Mouse (Mus musculus) liver, embryonic 15.5 days (tissue): ENCODE results near the gene Ubald1. TPM values are rescaled to one million over a fixed set of nuclear protein-coding genes. Genes with fewer than 3 reads are reported as not detected.

ENCODE experiments used
- ATAC-seq: fragments of 200-750 bp; cut with Nextera tagmentation; 2 replicates; pipeline ENCODE4 v1.8.0; 2017; ENCODE audit warnings: moderate number of reproducible peaks, mild to moderate bottlenecking, moderate library complexity; ENCODE audit not compliant: insufficient read depth
- H3K27ac ChIP-seq: fragments of 300-500 bp; sonication (generic); replicated peaks from 2 replicates; pipeline ENCODE4 v1.5.1; 2015; ENCODE audit warnings: mild to moderate bottlenecking, inconsistent platforms
- H3K27me3 ChIP-seq: fragments of 300-500 bp; sonication (generic); 2 replicates; pipeline ENCODE4 v1.6.1; 2015; ENCODE audit warnings: mild to moderate bottlenecking, inconsistent platforms
- H3K36me3 ChIP-seq: fragments of 300-500 bp; sonication (generic); replicated peaks from 2 replicates; pipeline ENCODE4 v1.6.1; 2015; ENCODE audit warnings: moderate library complexity, mild to moderate bottlenecking, inconsistent platforms
- H3K4me1 ChIP-seq: fragments of 300-500 bp; sonication (generic); replicated peaks from 2 replicates; pipeline ENCODE4 v1.6.1; 2015; ENCODE audit warnings: inconsistent platforms
- H3K4me2 ChIP-seq: fragments of 300-500 bp; sonication (generic); 2 replicates; pipeline ENCODE4 v1.6.1; 2015; ENCODE audit warnings: moderate library complexity, mild to moderate bottlenecking, inconsistent platforms
- H3K4me3 ChIP-seq: fragments of 300-500 bp; sonication (generic); replicated peaks from 2 replicates; pipeline ENCODE4 v1.5.1; 2015; ENCODE audit warnings: mild to moderate bottlenecking, inconsistent platforms
- H3K9ac ChIP-seq: fragments of 300-500 bp; sonication (generic); 2 replicates; pipeline ENCODE4 v1.6.1; 2015; ENCODE audit warnings: moderate library complexity, mild to moderate bottlenecking, inconsistent platforms
- H3K9me3 ChIP-seq: fragments of 300-500 bp; sonication (generic); replicated peaks from 2 replicates; pipeline ENCODE4 v1.6.1; 2016; ENCODE audit warnings: inconsistent platforms
- WGBS: fragments of 180-500 bp; shearing (Covaris S2); methylation state at CpG from one replicate; pipeline ENCODE4 v1.1.7; 2015; ENCODE audit warnings: mixed read lengths; ENCODE audit not compliant: insufficient replicate concordance; 5-methylcytosine and 5-hydroxymethylcytosine counted together
- polyA plus RNA-seq: library from polyadenylated mRNA; unstranded; fragments of >200 nt; fragmentation: Nextera tagmentation; extraction: Ambion mirVana; gene quantifications from 2 replicates; pipeline ENCODE4 v1.2.1, GENCODE M21; 2015

Ubald1 gene
- 10.6 and 11.5 TPM in 2 replicates for polyA plus RNA-seq

- no peaks in the 10 kb centered on the region for H3K9me3 ChIP-seq
- H3K4me1 ChIP-seq: peaks cover 64% of the 10 kb centered on the region
- no peaks in the 10 kb centered on the region for H3K27me3 ChIP-seq
- under 1% methylated on average over 48 of the region's 48 CpGs for WGBS
- peaks cover 9% of the 10 kb centered on the region; the same call in 1 of the 2 replicates for H3K36me3 ChIP-seq
- H3K4me2 ChIP-seq: peak within 1 kb of the TSS; percentile 92
- peak within 1 kb of the TSS; percentile 98 for H3K27ac ChIP-seq
- ATAC-seq: peak; percentile 79
- H3K4me3 ChIP-seq: peak within 1 kb of the TSS; percentile 88
- peak within 1 kb of the TSS; percentile 85 for H3K9ac ChIP-seq
Measured at GRCm38 (mm10) chr16:4880136-4880825, at the start of gene Ubald1. Ubald1 (minus strand) TSS chr16:4880315.

GRCm38 (mm10) chr16:4928474-4928873 lies 48.4 kb upstream of the Ubald1 start:
- Histone ChIP-seq H3K36me3 (peaks cover 80% of the 10 kb centered on the region), H3K9ac (no peak overlapping the region), H3K4me2 (no peak overlapping the region), H3K9me3 (no peaks in the 10 kb centered on the region), H3K4me1 (peaks cover 21% of the 10 kb centered on the region), H3K4me3 (no peak overlapping the region), H3K27ac (peak overlapping the region; percentile 29; the same call in 1 of the 2 replicates), H3K27me3 (no peaks in the 10 kb centered on the region)
- WGBS: 49% methylated on average over 2 of the region's 2 CpGs
- ATAC-seq: peak; percentile 26; the same call in 1 of the 2 replicates

DNA sequence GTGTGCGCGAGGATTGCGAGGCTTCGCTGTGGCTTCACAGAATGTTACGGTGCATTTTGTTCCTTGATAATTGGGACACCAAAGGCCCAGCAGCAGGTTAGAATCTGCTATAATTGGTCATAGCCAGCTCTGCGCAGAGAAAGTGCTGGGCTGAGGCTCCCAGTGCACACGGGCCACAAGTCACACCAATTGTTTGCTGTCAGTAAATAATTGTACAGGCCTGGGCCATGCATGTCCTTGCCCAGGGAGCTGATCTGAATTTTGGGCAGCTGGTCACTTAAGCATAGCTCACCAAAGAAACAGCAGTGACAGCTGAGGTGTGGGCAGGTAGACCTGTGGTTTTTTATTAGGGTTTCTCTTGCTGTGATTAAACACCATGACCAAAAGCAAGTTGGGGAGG lies 47.9 kb upstream of the Ubald1 start:
- ATAC-seq: peak; percentile 55; the same call in 1 of the 2 replicates
- H3K4me2 ChIP-seq: no peak overlapping the region
- H3K4me3 ChIP-seq: no peak overlapping the region
- H3K9me3 ChIP-seq: no peaks in the 10 kb centered on the region
- 79% methylated on average over 7 of the region's 7 CpGs for WGBS
- H3K4me1 ChIP-seq: peaks cover 21% of the 10 kb centered on the region
- H3K27ac ChIP-seq: peak overlapping the region; percentile 38
- peaks cover 80% of the 10 kb centered on the region for H3K36me3 ChIP-seq
- H3K27me3 ChIP-seq: no peaks in the 10 kb centered on the region
- H3K9ac ChIP-seq: no peak overlapping the region

DNA sequence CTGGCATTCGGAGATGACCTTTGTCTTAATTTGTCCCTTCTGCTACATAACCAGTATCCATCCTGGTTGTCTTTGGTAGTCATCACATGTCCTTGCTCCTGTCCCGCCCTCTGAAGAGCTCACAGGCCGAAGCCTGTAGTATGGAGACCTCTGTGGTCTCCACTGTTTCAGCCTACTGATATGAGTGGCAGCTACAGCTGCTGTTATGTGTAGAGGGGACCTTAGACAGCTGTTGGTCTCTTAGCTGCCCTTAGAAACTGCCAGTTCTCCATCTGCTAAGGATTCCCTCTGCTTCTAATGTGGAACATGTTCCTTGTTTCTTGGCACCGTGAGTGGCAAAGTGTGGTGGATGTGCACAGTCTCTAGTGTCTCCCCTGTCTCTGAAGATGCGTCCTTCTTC lies 43.9 kb upstream of the Ubald1 start:
- Histone ChIP-seq H3K9me3 (no peaks in the 10 kb centered on the region), H3K4me1 (peaks cover 9% of the 10 kb centered on the region), H3K9ac (no peak overlapping the region), H3K4me3 (no peak overlapping the region), H3K36me3 (peaks cover 62% of the 10 kb centered on the region), H3K27me3 (no peaks in the 10 kb centered on the region), H3K4me2 (no peak overlapping the region), H3K27ac (no peak overlapping the region)
- ATAC-seq: no peak
- whole genome bisulfite sequencing: 72% methylated on average over 5 of the region's 5 CpGs

DNA sequence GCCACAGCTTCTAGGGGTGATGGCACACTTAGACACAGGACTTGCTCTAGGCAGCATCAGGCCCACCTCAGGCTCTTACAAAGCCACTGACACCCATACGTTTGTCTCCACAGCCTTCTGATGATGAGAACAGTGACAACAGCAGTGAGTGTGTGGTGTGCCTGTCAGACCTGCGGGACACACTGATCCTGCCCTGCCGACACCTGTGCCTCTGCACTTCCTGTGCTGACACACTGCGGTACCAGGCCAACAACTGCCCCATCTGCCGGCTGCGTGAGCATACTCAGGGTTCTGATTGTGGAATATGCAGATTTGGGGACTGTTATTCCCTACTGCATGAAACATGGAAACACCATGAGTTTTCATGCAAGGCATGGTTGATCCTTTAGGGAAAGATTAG lies 42.4 kb upstream of the Ubald1 start:
- H3K9ac ChIP-seq: no peak overlapping the region
- H3K36me3 ChIP-seq: peaks cover 61% of the 10 kb centered on the region
- no peak overlapping the region for H3K4me2 ChIP-seq
- H3K27me3 ChIP-seq: no peaks in the 10 kb centered on the region
- H3K27ac ChIP-seq: no peak overlapping the region
- peaks cover 5% of the 10 kb centered on the region for H3K4me1 ChIP-seq
- no peak overlapping the region for H3K4me3 ChIP-seq
- ATAC-seq: no peak
- H3K9me3 ChIP-seq: no peaks in the 10 kb centered on the region
- WGBS: 67% methylated on average over 6 of the region's 6 CpGs

- no peaks in the 10 kb centered on the region for H3K9me3 ChIP-seq
- no peak overlapping the region for H3K4me2 ChIP-seq
- H3K36me3 ChIP-seq: peaks cover 60% of the 10 kb centered on the region
- no peaks in the 10 kb centered on the region; the same call in 1 of the 2 replicates for H3K4me1 ChIP-seq
- ATAC-seq: no peak
- no peak overlapping the region for H3K9ac ChIP-seq
- WGBS: 43% methylated on average over 4 of the region's 4 CpGs
- no peak overlapping the region; the same call in 1 of the 2 replicates for H3K27ac ChIP-seq
- no peaks in the 10 kb centered on the region for H3K27me3 ChIP-seq
- H3K4me3 ChIP-seq: no peak overlapping the region
Measured at GRCm38 (mm10) chr16:4920556-4920955, 40.4 kb upstream of the Ubald1 start.

DNA sequence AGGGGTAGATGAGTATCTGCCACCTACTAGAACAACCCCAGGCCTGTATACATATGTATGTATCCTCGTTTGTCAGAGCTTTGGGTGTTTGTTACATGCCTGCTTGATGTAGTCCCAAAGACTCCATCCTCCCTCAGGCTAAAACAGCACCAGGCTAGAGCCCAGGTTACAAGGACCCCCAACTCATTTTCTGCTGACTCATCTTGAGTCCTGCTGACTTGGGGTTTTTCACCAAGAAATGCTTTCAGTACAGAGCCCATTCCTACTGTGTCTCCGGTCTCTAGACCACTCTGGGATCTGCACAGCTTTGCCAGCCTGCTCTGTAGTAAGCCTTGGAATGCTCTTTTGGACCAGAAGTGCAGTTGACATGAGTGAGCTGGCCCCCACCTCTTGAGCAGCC lies 36.5 kb upstream of the Ubald1 start:
- no peak overlapping the region for H3K27ac ChIP-seq
- peaks cover 22% of the 10 kb centered on the region for H3K4me1 ChIP-seq
- 61% methylated on average over 2 of the region's 2 CpGs for WGBS
- H3K9me3 ChIP-seq: no peaks in the 10 kb centered on the region
- no peak for ATAC-seq
- H3K9ac ChIP-seq: no peak overlapping the region
- no peaks in the 10 kb centered on the region for H3K27me3 ChIP-seq
- peaks cover 42% of the 10 kb centered on the region; the same call in 1 of the 2 replicates for H3K36me3 ChIP-seq
- no peak overlapping the region for H3K4me3 ChIP-seq
- no peak overlapping the region for H3K4me2 ChIP-seq

DNA sequence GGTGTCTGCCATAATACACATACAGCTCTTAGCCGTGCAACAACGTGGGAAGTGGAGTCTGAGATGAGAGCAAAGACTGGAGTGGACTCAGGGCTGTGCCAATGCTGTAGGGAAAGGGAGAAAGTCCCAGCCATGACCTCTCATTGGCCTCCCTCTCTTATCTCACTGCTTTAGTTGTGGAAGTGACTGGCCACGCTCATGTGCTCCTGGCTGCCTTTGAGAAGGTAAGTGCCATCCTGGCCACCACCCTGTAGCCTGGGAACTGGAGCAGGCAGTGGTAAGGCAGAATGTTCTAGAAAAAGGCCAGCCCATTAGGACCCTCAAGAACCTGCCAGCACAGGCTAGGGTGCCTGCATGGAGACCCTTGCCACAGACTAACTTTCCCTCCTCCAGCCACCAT lies 35.8 kb upstream of the Ubald1 start:
- WGBS: 38% methylated on average over 3 of the region's 3 CpGs
- no peak overlapping the region for H3K27ac ChIP-seq

GRCm38 (mm10) chr16:4913783-4914735 lies 33.9 kb upstream of the Ubald1 start:
- Histone ChIP-seq H3K4me3 (no peak overlapping the region), H3K4me2 (0 out of 2 replicates have a peak overlapping the region, but pooled peaks have one; percentile 29), H3K27me3 (no peaks in the 10 kb centered on the region), H3K4me1 (peaks cover 23% of the 10 kb centered on the region), H3K9me3 (no peaks in the 10 kb centered on the region), H3K9ac (no peak overlapping the region), H3K27ac (peak overlapping the region; percentile 76; the same call in 1 of the 2 replicates), H3K36me3 (peaks cover 61% of the 10 kb centered on the region)
- peak; percentile 30; the same call in 1 of the 2 replicates for ATAC-seq
- 37% methylated on average over 12 of the region's 12 CpGs for WGBS

More for the DNA sequence above, 35.8 kb upstream of the Ubald1 start:
- Histone ChIP-seq H3K4me3 (no peak overlapping the region), H3K36me3 (peaks cover 49% of the 10 kb centered on the region), H3K9me3 (no peaks in the 10 kb centered on the region), H3K4me1 (peaks cover 22% of the 10 kb centered on the region), H3K27me3 (no peaks in the 10 kb centered on the region), H3K9ac (no peak overlapping the region), H3K4me2 (no peak overlapping the region)
- no peak for ATAC-seq

DNA sequence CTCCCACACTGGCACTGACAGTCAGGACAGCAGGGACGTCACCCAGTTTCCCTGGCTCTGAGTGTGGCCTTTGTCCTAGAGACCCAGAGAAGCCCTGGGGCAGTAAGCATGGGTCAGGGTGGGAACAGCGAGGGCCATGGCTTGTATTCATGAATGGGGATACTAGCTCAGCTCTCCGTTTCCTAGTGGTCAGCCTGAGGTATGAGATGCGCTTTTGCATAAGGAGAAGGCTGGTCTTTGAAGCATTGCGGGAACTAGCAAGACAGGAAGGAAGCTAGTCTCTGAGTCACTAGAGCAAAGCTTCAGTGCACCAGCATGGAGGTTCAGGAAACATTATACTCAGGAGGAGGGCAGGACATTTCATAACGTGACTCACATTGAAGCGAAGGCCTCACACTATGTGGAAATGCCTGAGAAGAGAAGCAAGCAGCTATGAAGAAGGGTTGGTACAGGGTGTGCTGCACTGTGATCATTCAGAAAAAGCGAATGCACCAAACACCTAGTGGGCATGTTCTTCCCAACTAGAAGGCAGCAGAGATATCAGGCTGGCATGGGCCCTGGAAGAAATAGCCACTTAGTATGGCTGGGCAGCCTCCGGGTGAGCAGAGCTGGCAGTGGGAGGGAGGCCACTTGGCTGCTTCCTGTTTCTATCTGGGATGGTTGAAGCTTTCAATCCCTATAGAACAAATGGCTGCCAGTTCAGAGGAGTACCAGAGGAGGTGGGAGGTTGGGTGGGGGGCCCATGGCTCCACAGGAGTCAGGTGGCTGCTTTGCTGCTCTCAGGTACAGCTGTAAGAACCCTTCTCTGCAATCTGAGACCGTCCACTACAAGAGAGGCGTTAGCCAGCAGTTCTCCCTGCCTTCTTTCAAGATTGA lies 33.0 kb upstream of the Ubald1 start:
- no peaks in the 10 kb centered on the region for H3K9me3 ChIP-seq
- no peaks in the 10 kb centered on the region for H3K27me3 ChIP-seq
- no peak overlapping the region for H3K9ac ChIP-seq
- H3K4me3 ChIP-seq: no peak overlapping the region
- peaks cover 57% of the 10 kb centered on the region for H3K36me3 ChIP-seq
- peaks cover 30% of the 10 kb centered on the region for H3K4me1 ChIP-seq
- peak; percentile 31; the same call in 1 of the 2 replicates for ATAC-seq
- peak overlapping the region; percentile 76 for H3K27ac ChIP-seq
- 0 out of 2 replicates have a peak overlapping the region, but pooled peaks have one; percentile 29 for H3K4me2 ChIP-seq
- 50% methylated on average over 11 of the region's 11 CpGs for WGBS
